Mouse (Mus musculus) embryonic facial prominence, embryonic 11.5 days (tissue): ENCODE results near the gene Ddx19b. TPM values are rescaled to one million over a fixed set of nuclear protein-coding genes. Genes with fewer than 3 reads are reported as not detected.

Experiments
- ATAC-seq: fragments of 200-750 bp; cut with Nextera tagmentation; replicated peaks from 2 replicates; pipeline ENCODE4 v1.8.0; 2017; ENCODE audit warnings: low read depth; ENCODE audit not compliant: insufficient number of reproducible peaks, low FRiP score, low TSS enrichment
- DNase-seq: peaks from one replicate; pipeline ENCODE4 v3.0.0-alpha.2; 2015; ENCODE audit warnings: low spot score
- H3K27ac ChIP-seq: fragments of 300-500 bp; sonication (generic); replicated peaks from 2 replicates; pipeline ENCODE4 v1.5.1; 2014; ENCODE audit warnings: mild to moderate bottlenecking, low read depth, low read length, control low read depth
- H3K27me3 ChIP-seq: fragments of 300-500 bp; sonication (generic); 2 replicates; pipeline ENCODE4 v1.6.1; 2014; ENCODE audit warnings: mild to moderate bottlenecking, low read length, moderate library complexity, mixed read lengths; ENCODE audit not compliant: control insufficient read depth, insufficient read depth
- H3K36me3 ChIP-seq: fragments of 300-500 bp; sonication (generic); replicated peaks from 2 replicates; pipeline ENCODE4 v1.6.1; 2014; ENCODE audit warnings: low read depth, mild to moderate bottlenecking, low read length, moderate library complexity, mixed read lengths; ENCODE audit not compliant: control insufficient read depth, insufficient read depth
- H3K4me1 ChIP-seq: fragments of 300-500 bp; sonication (generic); 2 replicates; pipeline ENCODE4 v1.6.1; 2014; ENCODE audit warnings: low read length, mixed read lengths; ENCODE audit not compliant: control insufficient read depth, insufficient read depth
- H3K4me2 ChIP-seq: fragments of 300-500 bp; sonication (generic); 2 replicates; pipeline ENCODE4 v1.6.1; 2014; ENCODE audit warnings: low read depth, mild to moderate bottlenecking, control low read depth, low read length, moderate library complexity
- H3K4me3 ChIP-seq: fragments of 300-500 bp; sonication (generic); 2 replicates; pipeline ENCODE4 v1.5.1; 2014; ENCODE audit warnings: low read depth, low read length, control low read depth
- H3K9ac ChIP-seq: fragments of 300-500 bp; sonication (generic); replicated peaks from 2 replicates; pipeline ENCODE4 v1.6.1; 2014; ENCODE audit warnings: mild to moderate bottlenecking, control low read depth, low read length
- H3K9me3 ChIP-seq: fragments of 300-500 bp; sonication (generic); replicated peaks from 2 replicates; pipeline ENCODE4 v1.6.1; 2016; ENCODE audit warnings: mild to moderate bottlenecking, low read length, inconsistent platforms, mixed read lengths; ENCODE audit not compliant: control insufficient read depth
- WGBS: fragments of 180-500 bp; shearing (Covaris S2); extraction: QIAGEN DNeasy Blood & Tissue Kit; methylation state at CpG from one replicate; pipeline ENCODE4 v1.1.7; 2014; 5-methylcytosine and 5-hydroxymethylcytosine counted together
- polyA plus RNA-seq: library from polyadenylated mRNA; unstranded; fragments of >200 nt; fragmentation: Nextera tagmentation; extraction: Ambion mirVana; gene quantifications from 2 replicates; pipeline ENCODE4 v1.2.1, GENCODE M21; 2014

The Ddx19b gene
- polyA plus RNA-seq, 1 experiment from 2014 or later, result 4.5 TPM

GRCm38 (mm10) chr8:110969910-110970770 is 61.4 kb downstream of the Ddx19b start:
- no peaks in the 10 kb centered on the region for H3K9me3 ChIP-seq
- WGBS, result 6% methylated on average over 45 of the region's 45 CpGs

GRCm38 (mm10) chr8:110967326-110967725 is 64.2 kb downstream of the Ddx19b start:
- no peaks in the 10 kb centered on the region for H3K9me3 ChIP-seq
- no peak overlapping the region for H3K27ac ChIP-seq
- H3K4me3 ChIP-seq, result no peak overlapping the region
- WGBS, result 85% methylated on average over 9 of the region's 9 CpGs
- DNase-seq, result no peak
- no peaks in the 10 kb centered on the region for H3K27me3 ChIP-seq
- H3K36me3 ChIP-seq, result peaks cover 2% of the 10 kb centered on the region; the same call in 1 of the 2 replicates
- no peak overlapping the region for H3K4me2 ChIP-seq
- no peak for ATAC-seq
- H3K9ac ChIP-seq, result no peak overlapping the region
- H3K4me1 ChIP-seq, result no peaks in the 10 kb centered on the region

More at GRCm38 (mm10) chr8:110969910-110970770, 61.4 kb downstream of the Ddx19b start:
- H3K4me3 ChIP-seq, result peak overlapping the region; percentile 38
- ATAC-seq (peak; percentile 96), DNase-seq (peak; percentile 96)
- peak overlapping the region; percentile 79 for H3K4me2 ChIP-seq
- H3K27me3 ChIP-seq, result no peaks in the 10 kb centered on the region
- H3K27ac ChIP-seq, result no peak overlapping the region
- no peaks in the 10 kb centered on the region for H3K4me1 ChIP-seq
- peaks cover 2% of the 10 kb centered on the region; the same call in 1 of the 2 replicates for H3K36me3 ChIP-seq
- peak overlapping the region; percentile 53 for H3K9ac ChIP-seq

- Histone ChIP-seq H3K27me3 (no peaks in the 10 kb centered on the region), H3K36me3 (peaks cover 2% of the 10 kb centered on the region; the same call in 1 of the 2 replicates), H3K4me2 (no peak overlapping the region), H3K9me3 (no peaks in the 10 kb centered on the region), H3K4me1 (no peaks in the 10 kb centered on the region), H3K4me3 (no peak overlapping the region), H3K27ac (no peak overlapping the region), H3K9ac (no peak overlapping the region)
- no peak for DNase-seq
- ATAC-seq, result no peak
- WGBS, result 90% methylated on average over 8 of the region's 8 CpGs
Observed at GRCm38 (mm10) chr8:110966586-110966985, 65.0 kb downstream of the Ddx19b start.

GRCm38 (mm10) chr8:110965594-110965993 is 66.0 kb downstream of the Ddx19b start:
- H3K9ac ChIP-seq, result no peak overlapping the region
- no peaks in the 10 kb centered on the region for H3K9me3 ChIP-seq
- H3K27ac ChIP-seq, result no peak overlapping the region
- H3K4me3 ChIP-seq, result no peak overlapping the region
- no peak overlapping the region for H3K4me2 ChIP-seq
- no peak for ATAC-seq
- no peaks in the 10 kb centered on the region for H3K27me3 ChIP-seq
- H3K4me1 ChIP-seq, result no peaks in the 10 kb centered on the region
- 75% methylated on average over 7 of the region's 7 CpGs for WGBS
- no peak for DNase-seq
- H3K36me3 ChIP-seq, result peaks cover 2% of the 10 kb centered on the region; the same call in 1 of the 2 replicates

- DNase-seq, result no peak
- Histone ChIP-seq H3K27me3 (no peaks in the 10 kb centered on the region), H3K27ac (no peak overlapping the region), H3K4me3 (no peak overlapping the region), H3K9me3 (no peaks in the 10 kb centered on the region), H3K4me1 (no peaks in the 10 kb centered on the region), H3K4me2 (no peak overlapping the region), H3K9ac (no peak overlapping the region), H3K36me3 (peaks cover 2% of the 10 kb centered on the region; the same call in 1 of the 2 replicates)
- no peak for ATAC-seq
- WGBS, result 90% methylated on average over 7 of the region's 7 CpGs
Observed at GRCm38 (mm10) chr8:110964666-110965065, 66.9 kb downstream of the Ddx19b start.

GRCm38 (mm10) chr8:110963051-110963450 is 68.5 kb downstream of the Ddx19b start:
- Histone ChIP-seq H3K4me1 (no peaks in the 10 kb centered on the region), H3K4me3 (no peak overlapping the region), H3K9me3 (no peaks in the 10 kb centered on the region), H3K27me3 (no peaks in the 10 kb centered on the region), H3K27ac (no peak overlapping the region), H3K4me2 (no peak overlapping the region), H3K9ac (no peak overlapping the region), H3K36me3 (peaks cover 2% of the 10 kb centered on the region)
- DNase-seq, result no peak
- ATAC-seq, result no peak
- WGBS, result 97% methylated on average over 2 of the region's 2 CpGs

- no peak overlapping the region for H3K9ac ChIP-seq
- ATAC-seq (no peak), DNase-seq (no peak)
- 91% methylated on average over 6 of the region's 6 CpGs for WGBS
- H3K4me3 ChIP-seq, result no peak overlapping the region
- H3K4me2 ChIP-seq, result no peak overlapping the region
- H3K4me1 ChIP-seq, result no peaks in the 10 kb centered on the region
- no peak overlapping the region for H3K27ac ChIP-seq
- H3K27me3 ChIP-seq, result no peaks in the 10 kb centered on the region
- peaks cover 6% of the 10 kb centered on the region for H3K36me3 ChIP-seq
- H3K9me3 ChIP-seq, result no peaks in the 10 kb centered on the region
Observed at GRCm38 (mm10) chr8:110959906-110960305, 71.6 kb downstream of the Ddx19b start.

- H3K4me1 ChIP-seq, result no peaks in the 10 kb centered on the region
- H3K36me3 ChIP-seq, result peaks cover 6% of the 10 kb centered on the region
- no peak overlapping the region for H3K4me2 ChIP-seq
- H3K27me3 ChIP-seq, result no peaks in the 10 kb centered on the region
- H3K9ac ChIP-seq, result no peak overlapping the region
- DNase-seq (no peak), ATAC-seq (no peak)
- no peak overlapping the region for H3K4me3 ChIP-seq
- no peak overlapping the region for H3K27ac ChIP-seq
- no peaks in the 10 kb centered on the region for H3K9me3 ChIP-seq
- 94% methylated on average over 12 of the region's 12 CpGs for WGBS
Observed at GRCm38 (mm10) chr8:110959071-110959780, 72.3 kb downstream of the Ddx19b start.
